Mouse (Mus musculus): ENCODE results near the gene Ccdc78.
"Not testable (repeated sequence)": the region's sequence is repeated elsewhere in the genome, so short reads cannot be mapped to it uniquely, and the experiment has no call there.

The Ccdc78 gene

DNA sequence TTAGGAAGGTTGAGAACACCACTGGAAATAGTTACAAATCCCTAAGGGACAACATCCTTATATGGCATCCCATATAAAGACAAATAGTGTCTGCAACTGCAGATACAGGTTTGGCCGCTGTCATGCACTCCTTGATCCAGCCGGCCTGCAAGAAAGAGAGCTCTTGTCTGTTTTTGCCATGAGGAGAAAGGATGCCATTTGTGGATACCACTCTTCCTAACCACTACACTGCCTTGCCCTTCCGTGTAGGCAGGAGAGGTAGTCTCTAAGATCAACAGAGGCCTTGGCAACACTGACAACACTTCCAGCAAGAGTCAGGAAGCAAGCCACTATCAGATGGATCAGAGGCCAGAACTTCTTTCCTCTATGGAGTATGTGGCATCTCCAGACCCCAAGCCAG is at the start of gene Ccdc78:
Gene Ccdc78, plus strand, starts transcription at position 301 of the 400 bp plus-strand sequence.
- no peak for DNase-seq

DNA sequence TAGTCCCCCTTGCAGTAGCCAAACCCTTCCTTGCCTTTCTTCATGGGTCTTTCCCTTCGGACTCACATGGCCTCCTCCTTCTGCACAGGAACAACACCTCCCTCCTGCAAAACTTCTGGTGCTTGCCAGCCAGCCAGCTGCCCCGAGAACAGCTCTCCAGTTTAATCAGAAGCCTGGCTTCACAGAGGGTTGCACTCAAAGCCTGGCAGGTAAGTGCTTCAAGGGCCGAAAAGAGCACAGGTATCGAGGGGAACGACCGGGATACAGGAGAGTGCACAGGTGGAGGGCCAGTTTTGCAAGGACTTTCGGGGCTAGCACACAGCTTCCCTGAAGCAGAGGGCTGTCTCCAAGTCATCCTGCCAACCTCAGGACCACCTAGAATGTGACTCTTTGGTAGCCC is 47.5 kb upstream of the Ccdc78 start:
- DNase-seq: no peak

DNA sequence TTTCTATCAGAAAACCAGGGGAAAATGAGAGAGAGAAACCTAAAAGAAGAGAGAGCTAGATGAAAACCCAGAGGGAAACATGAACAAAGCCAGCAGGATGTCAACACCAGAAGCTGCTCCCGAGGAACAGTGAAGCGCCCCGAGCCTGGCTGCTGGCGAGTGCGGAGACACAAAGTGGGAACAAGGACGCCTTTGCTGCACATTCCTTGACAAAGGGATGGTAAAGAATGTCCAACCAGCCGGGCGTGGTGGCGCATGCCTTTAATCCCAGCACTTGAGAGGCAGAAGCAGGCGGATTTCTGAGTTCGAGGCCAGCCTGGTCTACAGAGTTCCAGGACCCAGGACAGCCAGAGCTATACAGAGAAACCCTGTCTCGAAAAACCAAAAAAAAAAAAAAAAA is 44.9 kb upstream of the Ccdc78 start:
- DNase-seq: not testable (repeated sequence)

GRCm38 (mm10) chr17:25743831-25744230 is 42.5 kb upstream of the Ccdc78 start:
- no peak for DNase-seq

GRCm38 (mm10) chr17:25744311-25744710 is 42.1 kb upstream of the Ccdc78 start:
- no peak for DNase-seq

DNA sequence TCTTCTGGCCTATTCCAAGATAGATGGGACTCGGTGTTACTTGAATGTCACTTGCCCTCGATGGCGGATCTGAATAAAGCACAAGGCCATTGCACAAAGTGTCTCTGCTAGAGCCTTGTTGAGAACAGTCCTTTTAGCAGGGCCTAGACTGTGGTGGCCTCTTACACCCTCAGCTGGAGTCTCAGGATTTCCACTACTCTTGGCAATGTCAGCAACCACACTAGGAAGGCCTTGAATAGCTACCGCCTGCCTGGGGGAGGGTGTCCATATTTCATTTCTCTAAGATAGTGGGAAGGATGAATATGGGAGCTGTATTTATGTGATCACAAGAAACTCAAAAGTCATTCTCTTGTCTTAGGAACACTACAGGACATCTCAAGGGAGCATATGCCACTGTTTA is 38.1 kb upstream of the Ccdc78 start:
- no peak for DNase-seq

- DNase-seq: no peak
These were observed 37.1 kb upstream of the Ccdc78 start for GRCm38 (mm10) chr17:25749314-25749713.

- DNase-seq: no peak
These were observed 34.9 kb upstream of the Ccdc78 start for GRCm38 (mm10) chr17:25751446-25751845.

- no peak for DNase-seq
These were observed 32.1 kb upstream of the Ccdc78 start, which contains the start of gene Msln for GRCm38 (mm10) chr17:25754241-25754640. Msln (minus strand) TSS chr17:25754378.

DNA sequence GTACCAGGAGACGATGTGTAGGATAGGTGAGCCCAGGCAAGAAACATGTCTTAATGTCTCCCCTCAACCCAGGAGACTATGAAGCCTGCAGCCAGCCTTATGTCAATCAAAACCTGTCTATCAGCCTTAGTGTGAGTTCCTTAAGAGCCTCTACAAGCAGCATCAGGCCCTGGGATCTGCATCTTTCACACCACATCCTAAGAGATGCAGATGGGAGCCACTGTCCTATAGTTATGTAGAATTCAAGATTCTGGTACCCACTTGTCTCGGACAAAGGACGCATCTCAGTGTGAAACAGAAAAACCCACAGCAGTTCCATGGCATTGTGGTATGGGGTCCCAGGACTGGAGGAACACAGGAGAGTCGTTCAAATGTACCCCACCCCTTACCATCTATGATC is 31.3 kb upstream of the Ccdc78 start:
- no peak for DNase-seq

- DNase-seq: no peak
These were observed 30.6 kb upstream of the Ccdc78 start for GRCm38 (mm10) chr17:25755627-25756377.

- DNase-seq: no peak
These were observed 29.8 kb upstream of the Ccdc78 start for GRCm38 (mm10) chr17:25756378-25757242.

- DNase-seq: no peak
These were observed 28.7 kb upstream of the Ccdc78 start for GRCm38 (mm10) chr17:25757691-25758090.

DNA sequence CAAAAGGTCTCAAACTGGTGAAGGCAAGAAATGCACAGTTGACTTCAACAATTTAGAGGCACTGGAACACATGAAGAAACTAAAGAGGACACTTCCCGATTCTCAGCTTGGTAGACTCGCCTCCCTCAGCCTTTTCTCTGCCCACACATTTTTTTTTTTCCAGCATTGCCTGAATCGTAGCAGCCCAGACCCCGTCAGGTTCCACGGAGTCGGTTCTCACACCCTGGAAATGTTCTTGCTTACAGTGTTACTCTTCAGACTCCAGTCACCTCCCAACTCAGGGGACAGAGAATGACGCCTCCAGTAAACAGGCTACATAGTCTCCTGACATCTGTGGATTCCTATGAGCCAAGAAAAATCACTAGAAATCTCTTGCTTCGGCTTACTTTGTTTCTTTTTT is 26.2 kb upstream of the Ccdc78 start:
- no peak for DNase-seq

GRCm38 (mm10) chr17:25761561-25761970 is 24.8 kb upstream of the Ccdc78 start:
- DNase-seq: no peak

- no peak for DNase-seq
These were observed 23.8 kb upstream of the Ccdc78 start for GRCm38 (mm10) chr17:25762591-25762990.

DNA sequence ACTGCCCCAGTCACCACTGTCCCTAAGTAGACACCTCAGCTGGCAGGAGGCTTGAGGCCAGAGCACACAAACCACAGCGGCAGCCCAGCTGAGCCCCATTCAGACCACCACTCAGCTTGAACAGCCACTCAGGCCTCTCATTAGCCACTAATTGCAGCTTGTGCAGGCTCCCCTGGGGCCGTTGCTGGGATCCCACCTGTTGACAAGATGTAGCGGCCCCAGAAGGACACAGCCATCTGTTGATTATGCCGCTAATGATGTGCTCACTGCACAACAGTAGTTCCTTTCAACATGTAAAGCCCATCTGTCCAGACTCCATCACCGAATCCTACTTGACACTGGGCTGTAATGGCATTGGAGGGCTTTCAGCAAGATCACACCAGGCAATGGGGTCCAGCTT is 20.5 kb upstream of the Ccdc78 start:
- no peak for DNase-seq

DNA sequence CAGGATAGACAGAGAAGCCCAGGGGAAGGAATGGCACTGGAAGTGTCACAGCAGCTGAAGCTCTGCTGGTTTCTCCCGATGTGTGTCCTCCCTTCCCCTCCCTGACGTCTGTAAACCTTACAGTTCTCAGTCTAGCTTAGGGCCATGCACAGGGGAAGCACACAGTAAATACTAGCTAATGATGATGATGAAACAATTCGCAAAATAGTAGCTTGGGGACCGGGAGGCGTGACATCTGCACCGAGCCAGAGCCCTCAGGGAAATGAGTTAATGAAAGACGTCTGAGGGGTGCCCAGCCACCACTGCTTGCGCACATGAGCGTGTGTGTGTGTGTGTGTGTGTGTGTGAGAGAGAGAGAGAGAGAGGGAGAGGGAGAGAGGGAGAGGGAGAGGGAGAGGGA is 17.0 kb upstream of the Ccdc78 start:
- DNase-seq: no peak

DNA sequence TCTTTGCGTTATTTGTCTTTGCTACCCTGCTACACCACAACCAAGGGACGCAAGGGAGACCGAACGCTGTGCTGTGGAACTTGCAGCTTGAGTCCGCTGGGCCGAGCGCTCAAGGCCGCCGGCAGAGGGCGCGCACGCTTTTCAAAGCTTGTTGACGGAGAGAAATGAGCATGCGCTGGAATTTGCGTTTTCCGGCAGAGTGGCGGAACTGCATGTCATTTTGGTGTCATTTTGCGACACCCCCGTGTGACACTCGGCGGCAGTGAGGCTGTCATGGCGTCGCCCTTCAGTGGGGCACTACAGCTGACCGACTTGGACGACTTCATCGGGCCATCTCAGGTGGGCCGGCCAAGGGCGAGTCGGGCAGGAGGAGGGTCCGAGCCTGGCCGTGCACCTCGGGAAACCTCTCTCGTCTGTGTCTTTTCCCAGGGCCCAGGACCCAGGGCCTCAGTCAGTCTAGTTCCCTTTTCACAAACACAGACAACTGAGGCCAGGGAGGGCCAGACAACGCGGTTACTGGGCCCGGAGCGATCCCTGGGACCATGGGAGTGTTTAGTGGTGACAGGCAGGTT is 12.7 kb upstream of the Ccdc78 start, which contains the start of gene Narfl:
Gene Narfl, plus strand, starts transcription at position 228 of the 572 bp plus-strand sequence.
- DNase-seq: peak; percentile 96

DNA sequence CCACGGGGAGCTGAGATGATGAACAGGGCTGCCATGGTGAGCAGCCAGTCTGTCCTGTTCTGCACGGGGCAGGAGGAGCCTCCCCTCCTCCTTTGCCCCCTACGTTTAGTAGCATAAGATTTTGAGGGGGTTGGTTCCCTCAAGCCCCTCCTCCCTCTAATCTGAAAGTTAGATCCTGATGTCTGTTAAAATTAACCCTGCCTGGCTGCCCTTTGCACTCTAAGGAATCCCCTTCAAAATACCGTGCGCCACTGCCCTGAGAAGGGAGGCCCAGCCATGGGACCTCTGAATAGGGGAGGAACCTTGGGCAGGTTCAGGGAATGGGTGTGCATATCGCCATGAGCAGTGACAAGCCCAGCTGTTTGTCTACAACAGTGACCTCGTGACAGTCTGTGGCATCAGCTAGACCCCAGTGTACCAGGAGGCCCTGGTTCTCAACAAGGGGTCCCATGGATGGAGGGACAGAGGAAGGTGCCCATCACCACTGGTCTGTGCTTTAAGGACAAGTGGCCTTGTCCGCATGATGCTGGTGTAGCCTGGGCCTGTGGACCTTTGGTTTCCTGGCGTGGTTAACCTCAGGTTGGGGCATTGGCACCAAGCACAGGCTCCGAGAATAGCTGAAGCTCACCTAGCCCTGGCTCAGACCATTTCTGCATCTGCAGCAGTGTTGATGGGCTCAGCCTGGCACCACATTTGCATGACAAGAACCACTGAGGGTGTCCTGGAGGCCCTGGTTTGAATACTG is 10.9 kb upstream of the Ccdc78 start:
- DNase-seq: peak; percentile 71

- no peak for DNase-seq
These were observed 8.4 kb upstream of the Ccdc78 start for GRCm38 (mm10) chr17:25777948-25778347.

DNA sequence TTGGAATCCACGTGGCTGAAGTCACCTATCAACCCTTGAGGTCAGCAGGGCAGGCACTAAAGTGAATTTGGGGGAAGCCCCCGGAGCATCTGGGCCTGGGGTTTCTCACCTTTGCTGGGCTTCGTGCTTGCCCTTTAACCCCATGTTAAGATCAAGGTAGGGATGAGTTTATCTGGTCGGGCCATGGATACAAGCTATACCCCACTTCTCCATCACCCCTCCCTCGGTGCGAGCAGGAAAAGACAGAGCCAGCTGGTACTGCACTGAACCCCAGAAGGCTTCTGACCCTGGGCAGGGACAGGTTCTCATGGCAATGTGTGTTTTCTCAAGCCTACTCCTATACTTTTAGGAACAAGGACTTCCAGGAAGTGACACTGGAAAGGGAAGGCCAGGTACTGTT is 5.0 kb upstream of the Ccdc78 start:
- DNase-seq: no peak

GRCm38 (mm10) chr17:25783086-25783485 is 3.3 kb upstream of the Ccdc78 start:
- DNase-seq: no peak

All from kidney, adult 11 months (tissue).